Mouse (Mus musculus) myocyte (in vitro differentiated cells): ENCODE data around the gene Pam16.

ENCODE experiments used
- CEBPB ChIP-seq: IDR thresholded peaks from 2 replicates; pipeline ENCODE4 v1.6.1; 2011; ENCODE audit warnings: mild to moderate bottlenecking, moderate library complexity; ENCODE audit not compliant: poor library complexity, insufficient read depth, severe bottlenecking
- E2F4 ChIP-seq: IDR thresholded peaks from one replicate; pipeline ENCODE4 v1.6.1; 2011; ENCODE audit warnings: mild to moderate bottlenecking, control low read depth, moderate library complexity; ENCODE audit not compliant: insufficient read depth
- MAX ChIP-seq: IDR thresholded peaks from one replicate; pipeline ENCODE4 v1.6.1; 2011; ENCODE audit warnings: low read depth, mild to moderate bottlenecking, control low read depth
- MYOD1 ChIP-seq, 3 experiments: IDR thresholded peaks; one replicate each; pipeline ENCODE4 v1.6.1; 2011; ENCODE audit warnings: control low read depth in 2 of 3, low read depth in 2 of 3, mild to moderate bottlenecking in 2 of 3, moderate library complexity in 1 of 3; ENCODE audit not compliant: insufficient read length in 2 of 3, control insufficient read depth in 1 of 3
- MYOG ChIP-seq, 3 experiments: IDR thresholded peaks; one replicate each; pipeline ENCODE4 v1.6.1; 2011; ENCODE audit warnings: control low read depth in 2 of 3, low read depth in 2 of 3, mild to moderate bottlenecking in 2 of 3; ENCODE audit not compliant: insufficient read length in 2 of 3, control insufficient read depth in 1 of 3, insufficient read depth in 1 of 3
- POLR2A ChIP-seq: IDR thresholded peaks from one replicate; pipeline ENCODE4 v1.6.1; 2011; ENCODE audit warnings: low read depth, mild to moderate bottlenecking, control low read depth, moderate library complexity; ENCODE audit not compliant: insufficient read length
- POLR2AphosphoS2 ChIP-seq: IDR thresholded peaks from one replicate; pipeline ENCODE4 v1.6.1; 2011; ENCODE audit warnings: low read depth, control low read depth; ENCODE audit not compliant: insufficient read length
- SRF ChIP-seq: IDR thresholded peaks from one replicate; pipeline ENCODE4 v1.6.1; 2011; ENCODE audit warnings: low read depth; ENCODE audit not compliant: control insufficient read depth, insufficient read length
- TCF12 ChIP-seq: IDR thresholded peaks from one replicate; pipeline ENCODE4 v1.6.1; 2011; ENCODE audit warnings: mild to moderate bottlenecking, control low read depth; ENCODE audit not compliant: poor library complexity, insufficient read depth, severe bottlenecking
- TCF3 ChIP-seq: IDR thresholded peaks from one replicate; pipeline ENCODE4 v1.6.1; 2011; ENCODE audit warnings: low read depth, control low read depth; ENCODE audit not compliant: insufficient read length
- USF1 ChIP-seq: IDR thresholded peaks from one replicate; pipeline ENCODE4 v1.6.1; 2011; ENCODE audit warnings: low read depth, mild to moderate bottlenecking, control low read depth, moderate library complexity

DNA sequence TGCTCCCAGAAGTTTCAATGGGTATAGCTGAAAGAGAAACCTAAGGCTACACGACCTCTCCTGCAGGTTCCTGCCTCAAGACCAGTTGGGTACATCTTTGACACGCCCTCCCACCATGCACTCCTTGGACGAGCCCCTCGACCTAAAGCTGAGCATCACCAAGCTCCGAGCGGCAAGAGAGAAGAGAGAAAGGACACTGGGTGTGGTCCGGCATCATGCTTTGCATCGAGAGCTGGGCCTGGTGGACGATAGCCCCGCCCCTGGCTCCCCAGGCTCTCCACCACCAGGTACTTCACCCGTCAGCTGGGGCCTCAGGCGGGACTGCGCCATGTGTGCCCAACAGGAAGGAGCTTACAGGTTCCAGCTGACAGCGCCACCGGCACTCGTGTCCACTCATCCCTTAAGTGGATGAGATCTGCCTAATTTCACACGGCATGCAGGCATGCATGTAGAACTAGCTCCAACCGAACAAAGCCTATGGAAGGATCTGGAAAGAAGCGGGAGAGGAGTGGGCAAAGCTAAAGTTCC, 16.2 kb downstream of the Pam16 start:
- TF ChIP-seq POLR2A (no peak), TCF12 (no peak), POLR2AphosphoS2 (no peak), USF1 (no peak), MAX (no peak), MYOG (IDR thresholded peaks at IDR 0.05; ENCODE audit: control insufficient read depth in 1 of 3, insufficient read depth in 1 of 3, insufficient read length in 2 of 3, low read depth in 2 of 3) (no peak), CEBPB (no peak), E2F4 (no peak), SRF (no peak), MYOD1 (IDR thresholded peaks at IDR 0.05; ENCODE audit: control insufficient read depth in 1 of 3, insufficient read length in 2 of 3, low read depth in 2 of 3) (no peak), TCF3 (no peak)
